Mouse (Mus musculus): ENCODE results near the gene Plekhj1. TPM values are rescaled to one million over a fixed set of nuclear protein-coding genes. Genes with fewer than 3 reads are reported as not detected.
"Not testable (repeated sequence)": the region's sequence is repeated elsewhere in the genome, so short reads cannot be mapped to it uniquely, and the experiment has no call there.

Gene Plekhj1
- total and polyA plus RNA-seq, 2 experiments from 2014 or later = 88.1 to 94.1 TPM

- DNase-seq (ENCODE audit: low spot score) (no peak), ATAC-seq (ENCODE audit: low FRiP score) (no peak)
- Histone ChIP-seq H3K4me1 (ENCODE audit: insufficient read depth, low read length) (peaks cover 1% of the 10 kb centered on the region; the same call in 1 of the 2 replicates), H3K9me3 (ENCODE audit: low read length) (no peaks in the 10 kb centered on the region), H3K4me3 (ENCODE audit: low read depth, low read length) (no peak overlapping the region), H3K4me2 (ENCODE audit: low read depth, low read length, poor library complexity, severe bottlenecking) (no peak overlapping the region), H3K27ac (ENCODE audit: low read depth, low read length) (no peak overlapping the region), H3K36me3 (ENCODE audit: insufficient read depth, low read length) (no peaks in the 10 kb centered on the region), H3K9ac (replicated peaks; ENCODE audit: low read length, poor library complexity, severe bottlenecking) (no peak overlapping the region), H3K27me3 (ENCODE audit: insufficient read depth, low read length) (no peaks in the 10 kb centered on the region)
- 89% methylated on average over 5 of the region's 5 CpGs for WGBS
- no peak for TF ChIP-seq CTCF (IDR thresholded peaks at IDR 0.05)
Observed at GRCm38 (mm10) chr10:80822528-80822927, 24.1 kb upstream of the Plekhj1 start.

GRCm38 (mm10) chr10:80821991-80822390 is 23.6 kb upstream of the Plekhj1 start:
- H3K9ac ChIP-seq (replicated peaks; ENCODE audit: low read length, poor library complexity, severe bottlenecking) = no peak overlapping the region
- H3K9me3 ChIP-seq (ENCODE audit: low read length) = no peaks in the 10 kb centered on the region
- no peak overlapping the region for H3K27ac ChIP-seq (ENCODE audit: low read depth, low read length)
- H3K4me1 ChIP-seq (ENCODE audit: insufficient read depth, low read length) = no peaks in the 10 kb centered on the region
- no peaks in the 10 kb centered on the region for H3K36me3 ChIP-seq (ENCODE audit: insufficient read depth, low read length)
- WGBS = 38% methylated on average over 2 of the region's 2 CpGs
- H3K27me3 ChIP-seq (ENCODE audit: insufficient read depth, low read length) = no peaks in the 10 kb centered on the region
- DNase-seq (ENCODE audit: low spot score) = no peak
- ATAC-seq (ENCODE audit: low FRiP score) = no peak
- H3K4me2 ChIP-seq (ENCODE audit: low read depth, low read length, poor library complexity, severe bottlenecking) = no peak overlapping the region
- no peak overlapping the region for H3K4me3 ChIP-seq (ENCODE audit: low read depth, low read length)
- TF ChIP-seq CTCF (IDR thresholded peaks at IDR 0.05) = peak; percentile 68

GRCm38 (mm10) chr10:80819406-80819805 is 21.0 kb upstream of the Plekhj1 start:
- no peaks in the 10 kb centered on the region for H3K4me1 ChIP-seq (ENCODE audit: insufficient read depth, low read length)

GRCm38 (mm10) chr10:80818599-80819281 is 20.3 kb upstream of the Plekhj1 start:
- H3K9me3 ChIP-seq (ENCODE audit: low read length) = no peaks in the 10 kb centered on the region
- ATAC-seq (ENCODE audit: low FRiP score) (no peak), DNase-seq (ENCODE audit: low spot score) (no peak)
- no peak overlapping the region for H3K4me2 ChIP-seq (ENCODE audit: low read depth, low read length, poor library complexity, severe bottlenecking)
- H3K4me1 ChIP-seq (ENCODE audit: insufficient read depth, low read length) = no peaks in the 10 kb centered on the region
- H3K9ac ChIP-seq (replicated peaks; ENCODE audit: low read length, poor library complexity, severe bottlenecking) = no peak overlapping the region
- H3K4me3 ChIP-seq (ENCODE audit: low read depth, low read length) = no peak overlapping the region
- 58% methylated on average over 6 of the region's 6 CpGs for WGBS
- no peaks in the 10 kb centered on the region for H3K36me3 ChIP-seq (ENCODE audit: insufficient read depth, low read length)
- TF ChIP-seq CTCF (IDR thresholded peaks at IDR 0.05) = no peak
- H3K27ac ChIP-seq (ENCODE audit: low read depth, low read length) = no peak overlapping the region
- no peaks in the 10 kb centered on the region for H3K27me3 ChIP-seq (ENCODE audit: insufficient read depth, low read length)

More at GRCm38 (mm10) chr10:80819406-80819805, 21.0 kb upstream of the Plekhj1 start:
- ATAC-seq (ENCODE audit: low FRiP score) (no peak), DNase-seq (ENCODE audit: low spot score) (no peak)
- no peak overlapping the region for H3K27ac ChIP-seq (ENCODE audit: low read depth, low read length)
- WGBS = 54% methylated on average over 3 of the region's 3 CpGs
- H3K36me3 ChIP-seq (ENCODE audit: insufficient read depth, low read length) = no peaks in the 10 kb centered on the region
- H3K27me3 ChIP-seq (ENCODE audit: insufficient read depth, low read length) = no peaks in the 10 kb centered on the region
- no peak overlapping the region for H3K4me2 ChIP-seq (ENCODE audit: low read depth, low read length, poor library complexity, severe bottlenecking)
- TF ChIP-seq CTCF (IDR thresholded peaks at IDR 0.05) = no peak
- H3K9me3 ChIP-seq (ENCODE audit: low read length) = no peaks in the 10 kb centered on the region
- no peak overlapping the region for H3K4me3 ChIP-seq (ENCODE audit: low read depth, low read length)
- no peak overlapping the region for H3K9ac ChIP-seq (replicated peaks; ENCODE audit: low read length, poor library complexity, severe bottlenecking)

GRCm38 (mm10) chr10:80817955-80818354 is 19.5 kb upstream of the Plekhj1 start:
- not testable (repeated sequence) for H3K36me3 ChIP-seq (ENCODE audit: insufficient read depth, low read length); DNase-seq (ENCODE audit: low spot score); H3K4me2 ChIP-seq (ENCODE audit: low read depth, low read length, poor library complexity, severe bottlenecking); H3K9ac ChIP-seq (replicated peaks; ENCODE audit: low read length, poor library complexity, severe bottlenecking); H3K4me3 ChIP-seq (ENCODE audit: low read depth, low read length); H3K27me3 ChIP-seq (ENCODE audit: insufficient read depth, low read length); H3K27ac ChIP-seq (ENCODE audit: low read depth, low read length); H3K9me3 ChIP-seq (ENCODE audit: low read length); ATAC-seq (ENCODE audit: low FRiP score); H3K4me1 ChIP-seq (ENCODE audit: insufficient read depth, low read length)
- peak; percentile 44; the same call in 1 of the 2 replicates for TF ChIP-seq CTCF (IDR thresholded peaks at IDR 0.05)
- 81% methylated on average over 7 of the region's 7 CpGs for WGBS

GRCm38 (mm10) chr10:80817164-80817563 is 18.7 kb upstream of the Plekhj1 start:
- Histone ChIP-seq H3K36me3 (ENCODE audit: insufficient read depth, low read length) (no peaks in the 10 kb centered on the region), H3K27ac (ENCODE audit: low read depth, low read length) (no peak overlapping the region), H3K9ac (replicated peaks; ENCODE audit: low read length, poor library complexity, severe bottlenecking) (no peak overlapping the region), H3K4me1 (ENCODE audit: insufficient read depth, low read length) (no peaks in the 10 kb centered on the region), H3K4me3 (ENCODE audit: low read depth, low read length) (no peak overlapping the region), H3K27me3 (ENCODE audit: insufficient read depth, low read length) (no peaks in the 10 kb centered on the region), H3K9me3 (ENCODE audit: low read length) (no peaks in the 10 kb centered on the region), H3K4me2 (ENCODE audit: low read depth, low read length, poor library complexity, severe bottlenecking) (no peak overlapping the region)
- 58% methylated on average over 2 of the region's 2 CpGs for WGBS
- no peak for ATAC-seq (ENCODE audit: low FRiP score)
- no peak for TF ChIP-seq CTCF (IDR thresholded peaks at IDR 0.05)
- no peak for DNase-seq (ENCODE audit: low spot score)

- not testable (repeated sequence) for H3K27me3 ChIP-seq (ENCODE audit: insufficient read depth, low read length); H3K4me3 ChIP-seq (ENCODE audit: low read depth, low read length); H3K36me3 ChIP-seq (ENCODE audit: insufficient read depth, low read length); DNase-seq (ENCODE audit: low spot score); H3K9ac ChIP-seq (replicated peaks; ENCODE audit: low read length, poor library complexity, severe bottlenecking); H3K4me1 ChIP-seq (ENCODE audit: insufficient read depth, low read length); H3K27ac ChIP-seq (ENCODE audit: low read depth, low read length); ATAC-seq (ENCODE audit: low FRiP score); H3K9me3 ChIP-seq (ENCODE audit: low read length); H3K4me2 ChIP-seq (ENCODE audit: low read depth, low read length, poor library complexity, severe bottlenecking)
- WGBS = 80% methylated on average over 3 of the region's 3 CpGs
Observed at GRCm38 (mm10) chr10:80816303-80816702, 17.9 kb upstream of the Plekhj1 start.

Measured in midbrain, postnatal 0 days (tissue).